ENCODE assay signal across 16 mouse cellular contexts in genomic region chr8:101349736-101350135, GRCm38 (mm10).
A peak's percentile ranks its signal among the peaks of the same experiment; 100 is the strongest.
DNase-seq lines count a peak whose midpoint lies in the region.
"Had no signal": no experiment of that assay in that cellular context is flagged by ENCODE, and none has a peak within 500 bp of the region (broad histone marks: within the 10 kb centered on the region; RNA-seq: fewer than 3 reads in every experiment).

No protein-coding gene starts in this region.

- DNase-seq in ES-CJ7 (ENCODE audit: low read depth, low spot score) (peak; percentile 14), R1 (ENCODE audit: low read depth, low spot score) (peak; percentile 3)
- no peak for DNase-seq in urinary bladder, postnatal 36 days (ENCODE audit: low spot score in 2 of 2)
- DNase-seq in layer of hippocampus, adult 18-20 months (ENCODE audit: low spot score in 2 of 2): no peak
- DNase-seq: adrenal gland, adult 2 months; adrenal gland, adult 8-10 months; adrenal gland, postnatal 10 days; adrenal gland, postnatal 14 days; adrenal gland, postnatal 25 days; adrenal gland, postnatal 36 days; B cell, adult 2 months; cerebellum, adult 11 months; cerebellum, adult 11-12 months; cerebellum, adult 18-20 months; cerebellum, adult 2 months; cerebellum, adult 8-10 months had no signal

Comparison
In these comparisons a context has a peak if more than half of its experiments do, and no peak if none do; other contexts are left out.
1. DNase-seq: peak in ES-CJ7 (single experiment) and R1 (single experiment); none in urinary bladder, postnatal 36 days (0 of 2) and layer of hippocampus, adult 18-20 months (0 of 2).